In genomic region chr8:108820634-108821033, GRCm38 (mm10) we compare ENCODE assay signal across 8 mouse cellular contexts.
DNase-seq lines count a peak whose midpoint lies in the region; ATAC-seq and TF ChIP-seq lines count a peak whose summit lies in the region.

No protein-coding gene starts in this region.

- TF ChIP-seq CTCF in liver, embryonic 14.5 days (IDR thresholded peaks at IDR 0.05; ENCODE audit: low read depth): no peak

- peak overlapping the region; percentile 43 for H3K4me2 ChIP-seq in embryonic facial prominence, embryonic 14.5 days (ENCODE audit: low read depth, low read length)
- H3K4me2 ChIP-seq in hindbrain, embryonic 15.5 days: peak overlapping the region; percentile 24
- peak overlapping the region; percentile 54 for H3K4me2 ChIP-seq in liver, embryonic 14.5 days (ENCODE audit: low read depth)

- H3K4me3 ChIP-seq in embryonic facial prominence, embryonic 14.5 days (ENCODE audit: low read depth, low read length): no peak overlapping the region
- H3K4me3 ChIP-seq in hindbrain, embryonic 15.5 days: 0 out of 2 replicates have a peak overlapping the region, but pooled peaks have one; percentile 3
- peak overlapping the region; percentile 2 to 10; a peak in 2 of 4 replicates for H3K4me3 ChIP-seq in liver, embryonic 14.5 days (ENCODE audit: insufficient read depth in 1 of 2, low read depth in 2 of 2, low read length in 2 of 2)

- peak; percentile 67 for DNase-seq in WW6 (ENCODE audit: low read depth, low spot score)
- DNase-seq in embryonic facial prominence, embryonic 14.5 days (ENCODE audit: low spot score): peak; percentile 77
- DNase-seq in liver, embryonic 14.5 days (ENCODE audit: low read depth in 3 of 3, low spot score in 3 of 3): peak; percentile 52 to 57 (median 55)
- peak; percentile 41 for DNase-seq in neural tube, embryonic 10.5 days (ENCODE audit: extremely low spot score, low spot score)
- no peak for DNase-seq in cerebellum, adult 8-10 months
- no peak for DNase-seq in MN1 (ENCODE audit: low spot score)
- DNase-seq in adipocyte (ENCODE audit: low spot score): no peak

- no peaks in the 10 kb centered on the region for H3K36me3 ChIP-seq in embryonic facial prominence, embryonic 14.5 days (ENCODE audit: control insufficient read depth, insufficient read depth, low read length)
- H3K36me3 ChIP-seq in hindbrain, embryonic 15.5 days: no peaks in the 10 kb centered on the region
- H3K36me3 ChIP-seq in liver, embryonic 14.5 days (replicated peaks; ENCODE audit: control insufficient read depth, insufficient read depth, low read depth): no peaks in the 10 kb centered on the region

- H3K4me1 ChIP-seq in embryonic facial prominence, embryonic 14.5 days (ENCODE audit: control insufficient read depth, insufficient read depth, low read length): peaks cover 33% of the 10 kb centered on the region
- peaks cover 40% of the 10 kb centered on the region for H3K4me1 ChIP-seq in hindbrain, embryonic 15.5 days (replicated peaks)
- peaks cover 3 to 17% of the 10 kb centered on the region in 2 experiments for H3K4me1 ChIP-seq in liver, embryonic 14.5 days (replicated peaks; ENCODE audit: control insufficient read depth in 2 of 2, insufficient read depth in 2 of 2, low read length in 1 of 2)

- H3K27me3 ChIP-seq in embryonic facial prominence, embryonic 14.5 days (replicated peaks; ENCODE audit: control insufficient read depth, insufficient read depth, low read length): no peaks in the 10 kb centered on the region
- no peaks in the 10 kb centered on the region for H3K27me3 ChIP-seq in hindbrain, embryonic 15.5 days
- H3K27me3 ChIP-seq in liver, embryonic 14.5 days (ENCODE audit: control insufficient read depth, insufficient read depth, low read length): no peaks in the 10 kb centered on the region

- TF ChIP-seq EP300 in liver, embryonic 14.5 days (IDR thresholded peaks at IDR 0.05; ENCODE audit: low read depth): no peak

- no peak overlapping the region for H3K27ac ChIP-seq in embryonic facial prominence, embryonic 14.5 days (replicated peaks; ENCODE audit: low read depth, low read length)
- no peak overlapping the region for H3K27ac ChIP-seq in hindbrain, embryonic 15.5 days (replicated peaks)
- no peak overlapping the region for H3K27ac ChIP-seq in liver, embryonic 14.5 days

- WGBS in embryonic facial prominence, embryonic 14.5 days: 28% methylated on average over 6 of the region's 6 CpGs
- WGBS in hindbrain, embryonic 15.5 days: 16% methylated on average over 6 of the region's 6 CpGs
- 12% methylated on average over 6 of the region's 6 CpGs for WGBS in liver, embryonic 14.5 days (ENCODE audit: insufficient replicate concordance)

- H3K9ac ChIP-seq in embryonic facial prominence, embryonic 14.5 days (ENCODE audit: low read depth, low read length): no peak overlapping the region
- no peak overlapping the region for H3K9ac ChIP-seq in hindbrain, embryonic 15.5 days
- H3K9ac ChIP-seq in liver, embryonic 14.5 days (replicated peaks): no peak overlapping the region

- peak; percentile 64 for ATAC-seq in embryonic facial prominence, embryonic 14.5 days (ENCODE audit: low read depth)
- ATAC-seq in hindbrain, embryonic 15.5 days (ENCODE audit: low FRiP score, low read depth): 0 out of 2 replicates have a peak, but pooled peaks have one; percentile 38
- peak; percentile 87 for ATAC-seq in liver, embryonic 14.5 days (ENCODE audit: insufficient read depth)

- no peaks in the 10 kb centered on the region for H3K9me3 ChIP-seq in embryonic facial prominence, embryonic 14.5 days (ENCODE audit: control insufficient read depth, low read length)
- H3K9me3 ChIP-seq in hindbrain, embryonic 15.5 days: no peaks in the 10 kb centered on the region
- no peaks in the 10 kb centered on the region for H3K9me3 ChIP-seq in liver, embryonic 14.5 days (ENCODE audit: control insufficient read depth, low read length)

Comparison
In these comparisons a context has a peak if more than half of its experiments do, and no peak if none do; other contexts are left out.
1. DNase-seq: peak in WW6 (single experiment), embryonic facial prominence, embryonic 14.5 days (single experiment), liver, embryonic 14.5 days (3 of 3) and neural tube, embryonic 10.5 days (single experiment); none in cerebellum, adult 8-10 months (single experiment), MN1 (single experiment) and adipocyte (single experiment).
2. Peak in every context shown above with its lines, with median percentiles within 50 percentile points of each other: ATAC-seq and H3K4me2 ChIP-seq.